Mouse (Mus musculus): ENCODE data around the gene Mast4. TPM values are rescaled to one million over a fixed set of nuclear protein-coding genes. Genes with fewer than 3 reads are reported as not detected.

Gene Mast4
- polyA plus RNA-seq, 1 experiment from 2014 or later, result 18.8 TPM

- H3K27me3 ChIP-seq (replicated peaks), result no peaks in the 10 kb centered on the region
- WGBS, result 95% methylated on average over 5 of the region's 5 CpGs
- ATAC-seq (ENCODE audit: low FRiP score, low read depth), result no peak
- no peak overlapping the region for H3K4me3 ChIP-seq
- H3K4me1 ChIP-seq, result 0 out of 2 replicates have a peak, but pooled peaks cover 5% of the 10 kb centered on the region
- H3K27ac ChIP-seq, result no peak overlapping the region
- H3K9me3 ChIP-seq, result no peaks in the 10 kb centered on the region
- H3K36me3 ChIP-seq, result no peaks in the 10 kb centered on the region
- H3K9ac ChIP-seq, result no peak overlapping the region
- H3K4me2 ChIP-seq (replicated peaks), result no peak overlapping the region
These were observed 129.1 kb downstream of the Mast4 start for GRCm38 (mm10) chr13:103205191-103205590.

DNA sequence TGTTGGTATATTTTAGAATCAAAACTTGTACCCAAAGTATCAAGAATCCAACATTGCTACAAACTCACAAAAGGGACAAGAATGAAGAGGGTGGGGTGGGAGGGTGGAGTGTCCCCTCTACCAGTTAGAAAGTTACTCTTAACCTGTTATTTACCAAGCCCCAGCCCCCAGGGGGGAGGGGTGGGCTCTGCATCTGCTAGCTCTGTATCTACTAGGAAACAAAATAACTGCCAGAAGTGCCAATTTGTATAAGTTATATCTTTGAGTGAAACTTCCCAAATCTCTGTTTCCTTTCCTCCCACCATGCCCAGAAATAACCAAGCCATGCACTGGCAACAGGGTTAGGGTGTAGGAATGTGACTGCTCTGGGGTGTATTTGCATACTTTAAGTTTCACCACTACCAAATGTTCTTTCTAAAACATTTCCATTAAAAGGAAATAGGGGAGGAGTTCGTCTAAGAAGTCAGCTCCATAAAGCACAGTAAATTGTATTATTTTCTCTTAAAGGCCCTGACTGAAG is 130.9 kb downstream of the Mast4 start:
- Histone ChIP-seq H3K4me3 (no peak overlapping the region), H3K27ac (no peak overlapping the region), H3K36me3 (no peaks in the 10 kb centered on the region), H3K4me2 (replicated peaks) (no peak overlapping the region), H3K9me3 (no peaks in the 10 kb centered on the region), H3K4me1 (0 out of 2 replicates have a peak, but pooled peaks cover 5% of the 10 kb centered on the region), H3K9ac (no peak overlapping the region), H3K27me3 (replicated peaks) (no peaks in the 10 kb centered on the region)
- WGBS, result 34% methylated on average over 1 of the region's 1 CpGs
- ATAC-seq (ENCODE audit: low FRiP score, low read depth), result no peak

DNA sequence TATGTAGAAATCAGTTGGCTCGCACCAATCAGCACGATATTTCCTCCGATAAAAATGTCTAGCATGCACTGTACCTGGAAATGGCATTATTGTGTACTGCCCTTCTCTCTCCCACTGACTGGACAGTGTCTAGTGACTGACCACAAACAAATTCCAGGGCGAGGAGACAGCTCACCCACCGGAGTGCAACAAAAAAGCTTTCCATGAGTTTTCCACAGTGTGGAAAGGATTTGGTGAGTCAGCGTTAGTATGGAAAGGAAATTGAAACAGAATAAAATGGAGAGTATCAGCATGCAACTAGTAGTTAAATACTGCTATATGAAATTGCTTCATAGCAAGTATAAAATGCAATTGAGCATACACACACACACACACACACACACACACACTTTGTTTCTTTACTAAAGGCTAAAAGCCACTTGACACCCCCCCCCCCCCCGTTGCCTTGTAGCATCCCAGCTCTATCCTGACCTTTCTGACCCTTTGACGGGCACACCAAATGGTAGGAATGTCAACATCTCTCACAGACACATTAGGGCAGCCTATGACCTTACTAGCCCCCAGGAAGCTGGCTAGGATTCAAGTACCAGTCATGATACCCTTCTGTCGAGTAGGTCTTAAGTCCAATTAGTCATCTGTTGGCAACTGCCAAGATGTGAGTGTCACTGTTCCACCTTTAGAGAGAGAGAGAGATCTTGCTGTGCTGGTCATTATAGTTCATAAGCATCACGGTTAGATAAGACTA is 133.1 kb downstream of the Mast4 start:
- Histone ChIP-seq H3K27me3 (replicated peaks) (no peaks in the 10 kb centered on the region), H3K4me3 (no peak overlapping the region), H3K27ac (no peak overlapping the region), H3K4me1 (0 out of 2 replicates have a peak, but pooled peaks cover 5% of the 10 kb centered on the region), H3K36me3 (no peaks in the 10 kb centered on the region), H3K4me2 (replicated peaks) (no peak overlapping the region), H3K9me3 (no peaks in the 10 kb centered on the region), H3K9ac (no peak overlapping the region)
- no peak for ATAC-seq (ENCODE audit: low FRiP score, low read depth)
- WGBS, result 78% methylated on average over 10 of the region's 10 CpGs

- ATAC-seq (ENCODE audit: low FRiP score, low read depth), result no peak
- H3K27me3 ChIP-seq (replicated peaks), result no peaks in the 10 kb centered on the region
- H3K9me3 ChIP-seq, result no peaks in the 10 kb centered on the region
- no peak overlapping the region for H3K27ac ChIP-seq
- no peak overlapping the region for H3K9ac ChIP-seq
- no peaks in the 10 kb centered on the region for H3K36me3 ChIP-seq
- 66% methylated on average over 2 of the region's 2 CpGs for WGBS
- no peak overlapping the region for H3K4me3 ChIP-seq
- H3K4me2 ChIP-seq (replicated peaks), result no peak overlapping the region
- 0 out of 2 replicates have a peak, but pooled peaks cover 5% of the 10 kb centered on the region for H3K4me1 ChIP-seq
These were observed 134.3 kb downstream of the Mast4 start for GRCm38 (mm10) chr13:103199823-103200660.

DNA sequence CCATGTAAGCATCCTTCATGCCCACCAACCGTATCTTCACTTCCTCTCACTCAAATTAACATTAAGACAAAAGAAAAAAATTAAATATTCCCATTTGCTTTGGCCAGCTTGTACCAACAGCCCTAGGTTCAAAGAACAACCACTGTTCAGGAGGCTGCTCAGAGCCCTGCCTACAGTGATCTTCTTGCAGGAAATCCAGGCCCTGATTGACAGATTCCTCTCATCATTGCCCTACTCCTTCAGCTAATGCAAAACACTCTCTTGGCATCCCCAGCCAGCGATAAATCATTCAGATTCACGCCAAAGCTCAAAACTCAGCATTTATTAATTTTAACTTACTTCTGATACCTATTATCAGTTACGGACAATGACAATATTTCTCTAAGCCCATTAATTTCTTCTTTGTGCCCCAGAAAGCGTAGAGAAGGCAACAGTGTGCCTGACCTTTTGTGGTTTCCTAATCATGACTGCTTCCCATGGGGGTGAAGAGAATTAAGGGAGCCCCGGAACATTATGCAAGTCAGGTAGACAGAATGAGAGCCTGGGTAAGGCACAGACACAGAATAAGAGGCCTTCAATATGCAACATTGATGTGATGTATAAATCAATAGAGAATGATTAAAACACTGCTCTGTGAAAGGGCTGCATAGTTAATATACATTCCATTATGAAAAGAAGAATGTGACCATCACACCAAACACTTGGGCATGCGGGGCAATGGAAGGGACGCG is 135.9 kb downstream of the Mast4 start:
- 0 out of 2 replicates have a peak, but pooled peaks have one; percentile 50 for ATAC-seq (ENCODE audit: low FRiP score, low read depth)
- 79% methylated on average over 9 of the region's 9 CpGs for WGBS

DNA sequence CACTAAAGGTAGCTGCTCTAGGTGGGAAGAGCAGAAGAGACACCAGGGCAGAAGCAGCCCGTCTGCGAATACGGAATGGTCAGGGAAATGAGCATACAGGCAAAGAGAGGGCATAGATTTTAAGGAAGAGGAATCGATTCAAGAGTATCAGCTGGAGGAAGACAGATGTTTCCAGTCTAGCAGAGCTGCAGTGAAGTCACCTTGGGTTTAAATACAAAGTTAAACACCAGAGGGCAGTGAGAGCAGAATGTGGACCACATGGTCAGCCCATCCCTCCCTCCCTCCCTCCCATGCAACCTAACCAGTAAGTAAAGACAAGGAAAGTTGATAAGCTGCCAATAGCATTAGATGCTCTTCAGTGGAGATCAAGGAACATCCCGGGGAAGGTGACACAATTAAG is 138.0 kb downstream of the Mast4 start:
- ATAC-seq (ENCODE audit: low FRiP score, low read depth), result no peak
- no peaks in the 10 kb centered on the region for H3K4me1 ChIP-seq
- H3K27me3 ChIP-seq (replicated peaks), result no peaks in the 10 kb centered on the region
- 77% methylated on average over 5 of the region's 5 CpGs for WGBS
- no peaks in the 10 kb centered on the region for H3K36me3 ChIP-seq
- H3K4me2 ChIP-seq (replicated peaks), result no peak overlapping the region
- no peaks in the 10 kb centered on the region for H3K9me3 ChIP-seq
- H3K9ac ChIP-seq, result no peak overlapping the region
- no peak overlapping the region for H3K27ac ChIP-seq
- no peak overlapping the region for H3K4me3 ChIP-seq

More for the DNA sequence above, 135.9 kb downstream of the Mast4 start:
- no peak overlapping the region for H3K9ac ChIP-seq
- H3K27ac ChIP-seq, result no peak overlapping the region
- no peaks in the 10 kb centered on the region for H3K4me1 ChIP-seq
- H3K36me3 ChIP-seq, result no peaks in the 10 kb centered on the region
- H3K4me3 ChIP-seq, result no peak overlapping the region
- no peaks in the 10 kb centered on the region for H3K9me3 ChIP-seq
- no peaks in the 10 kb centered on the region for H3K27me3 ChIP-seq (replicated peaks)
- H3K4me2 ChIP-seq (replicated peaks), result no peak overlapping the region

DNA sequence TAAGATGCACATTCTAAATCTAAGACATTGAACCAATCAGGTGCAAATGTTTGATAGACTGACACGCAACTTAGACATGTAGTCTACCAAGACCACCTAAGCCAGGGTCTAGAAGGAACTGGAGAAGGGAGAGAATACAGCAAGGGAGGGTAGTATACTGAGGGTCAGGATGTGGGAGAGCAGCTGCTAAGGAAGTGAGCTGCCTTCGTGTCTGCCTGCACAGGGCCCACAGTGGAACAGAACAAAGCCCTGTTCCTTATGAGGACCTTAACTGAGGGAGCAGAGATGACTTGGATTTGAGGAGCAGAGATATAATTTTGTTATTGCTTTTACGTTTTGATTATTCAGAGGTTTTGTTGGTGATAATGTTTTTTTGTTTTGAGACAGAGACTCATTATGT is 138.4 kb downstream of the Mast4 start:
- Histone ChIP-seq H3K4me2 (replicated peaks) (no peak overlapping the region), H3K4me3 (no peak overlapping the region), H3K9me3 (no peaks in the 10 kb centered on the region), H3K27me3 (replicated peaks) (no peaks in the 10 kb centered on the region), H3K27ac (no peak overlapping the region), H3K9ac (no peak overlapping the region), H3K4me1 (no peaks in the 10 kb centered on the region), H3K36me3 (no peaks in the 10 kb centered on the region)
- ATAC-seq (ENCODE audit: low FRiP score, low read depth), result no peak
- WGBS, result 81% methylated on average over 3 of the region's 3 CpGs

- no peak overlapping the region for H3K27ac ChIP-seq
- no peak for ATAC-seq (ENCODE audit: low FRiP score, low read depth)
- H3K4me2 ChIP-seq (replicated peaks), result no peak overlapping the region
- H3K36me3 ChIP-seq, result no peaks in the 10 kb centered on the region
- H3K4me3 ChIP-seq, result no peak overlapping the region
- H3K27me3 ChIP-seq (replicated peaks), result no peaks in the 10 kb centered on the region
- 0 out of 2 replicates have a peak, but pooled peaks cover 2% of the 10 kb centered on the region for H3K4me1 ChIP-seq
- no peak overlapping the region for H3K9ac ChIP-seq
- 89% methylated on average over 5 of the region's 5 CpGs for WGBS
- peaks cover 5% of the 10 kb centered on the region; the same call in 1 of the 2 replicates for H3K9me3 ChIP-seq
These were observed 150.7 kb downstream of the Mast4 start for GRCm38 (mm10) chr13:103183566-103183965.

- H3K4me2 ChIP-seq (replicated peaks), result no peak overlapping the region
- no peaks in the 10 kb centered on the region for H3K36me3 ChIP-seq
- ATAC-seq (ENCODE audit: low FRiP score, low read depth), result no peak
- no peaks in the 10 kb centered on the region for H3K4me1 ChIP-seq
- peaks cover 5% of the 10 kb centered on the region; the same call in 1 of the 2 replicates for H3K9me3 ChIP-seq
- H3K27ac ChIP-seq, result no peak overlapping the region
- H3K9ac ChIP-seq, result no peak overlapping the region
- WGBS, result 94% methylated on average over 9 of the region's 9 CpGs
- no peaks in the 10 kb centered on the region for H3K27me3 ChIP-seq (replicated peaks)
- H3K4me3 ChIP-seq, result no peak overlapping the region
These were observed 152.5 kb downstream of the Mast4 start for GRCm38 (mm10) chr13:103181836-103182235.

DNA sequence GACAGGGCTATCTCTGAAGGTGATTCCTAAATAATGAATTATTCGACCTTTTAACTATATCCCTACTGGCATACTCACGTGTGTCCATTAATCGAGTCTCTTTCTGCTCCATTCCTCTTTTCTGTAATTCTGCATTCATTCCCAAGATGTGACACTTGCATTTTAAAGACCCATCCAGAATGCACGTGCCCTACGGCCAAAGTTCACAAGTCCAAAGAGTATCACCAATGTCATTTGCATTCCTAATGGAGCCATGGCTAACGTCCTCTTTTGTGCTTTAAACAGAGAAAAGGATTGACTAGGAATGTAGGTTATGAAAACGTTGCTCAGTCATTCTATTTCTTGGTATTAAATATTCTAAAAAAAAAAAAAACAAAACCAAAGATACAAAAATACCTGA is 157.4 kb downstream of the Mast4 start:
- no peaks in the 10 kb centered on the region for H3K27me3 ChIP-seq (replicated peaks)
- H3K27ac ChIP-seq, result no peak overlapping the region
- H3K4me1 ChIP-seq, result 0 out of 2 replicates have a peak, but pooled peaks cover 4% of the 10 kb centered on the region
- H3K36me3 ChIP-seq, result no peaks in the 10 kb centered on the region
- peaks cover 4% of the 10 kb centered on the region; the same call in 1 of the 2 replicates for H3K9me3 ChIP-seq
- ATAC-seq (ENCODE audit: low FRiP score, low read depth), result no peak
- no peak overlapping the region for H3K4me3 ChIP-seq
- H3K9ac ChIP-seq, result no peak overlapping the region
- 34% methylated on average over 7 of the region's 7 CpGs for WGBS
- no peak overlapping the region for H3K4me2 ChIP-seq (replicated peaks)

DNA sequence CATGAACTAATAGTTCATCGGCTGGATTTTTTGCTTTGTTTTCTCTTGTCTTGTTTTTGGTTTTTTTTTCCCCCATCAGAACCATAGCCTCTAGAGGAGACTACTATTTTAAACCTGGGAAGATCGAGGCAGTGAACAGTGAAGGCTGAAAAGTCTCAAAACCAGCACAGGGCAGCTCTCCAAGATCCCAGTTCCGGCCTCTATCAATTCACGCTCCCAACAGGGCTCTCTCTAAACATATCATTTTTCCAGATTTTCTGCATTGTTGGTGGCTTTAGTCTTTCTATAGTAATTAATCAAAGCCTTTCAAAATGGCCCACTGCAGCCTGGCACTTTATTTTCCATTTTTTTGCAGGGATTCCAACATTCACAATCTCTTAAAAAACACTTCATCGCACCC is 159.9 kb downstream of the Mast4 start:
- Histone ChIP-seq H3K4me2 (replicated peaks) (no peak overlapping the region), H3K9ac (no peak overlapping the region), H3K4me1 (0 out of 2 replicates have a peak, but pooled peaks cover 4% of the 10 kb centered on the region), H3K9me3 (no peaks in the 10 kb centered on the region), H3K4me3 (no peak overlapping the region), H3K27me3 (replicated peaks) (no peaks in the 10 kb centered on the region), H3K36me3 (no peaks in the 10 kb centered on the region), H3K27ac (no peak overlapping the region)
- no peak for ATAC-seq (ENCODE audit: low FRiP score, low read depth)
- WGBS, result 74% methylated on average over 5 of the region's 5 CpGs
